In the genomic region with DNA sequence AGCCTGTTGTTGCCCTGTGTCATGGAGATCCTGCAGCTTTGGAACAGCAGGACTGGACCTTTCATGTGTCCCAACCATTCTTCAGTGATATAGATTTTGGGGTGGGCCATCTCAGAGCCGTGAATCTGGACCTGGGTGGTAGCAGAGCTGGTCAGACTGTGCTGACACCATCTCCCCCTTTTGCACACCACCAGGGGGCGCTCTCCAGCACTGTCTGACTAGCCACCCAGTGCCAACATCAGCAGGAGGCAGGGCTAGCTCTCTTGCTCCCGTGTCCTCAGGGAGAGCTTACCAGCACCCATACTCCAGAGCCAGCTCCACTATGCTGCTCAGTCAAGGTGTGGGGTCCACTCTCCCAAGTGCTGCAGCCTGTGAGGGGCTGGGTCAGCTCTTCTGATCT, we compare ENCODE assay signal across 16 mouse cellular contexts.
DNase-seq lines count a peak whose midpoint lies in the region; ATAC-seq and TF ChIP-seq lines count a peak whose summit lies in the region.
"Had no signal": no experiment of that assay in that cellular context is flagged by ENCODE, and none has a peak within 500 bp of the region (broad histone marks: within the 10 kb centered on the region; RNA-seq: fewer than 3 reads in every experiment).

No protein-coding gene starts in this region.

- H3K4me1 ChIP-seq in forebrain, postnatal 0 days (ENCODE audit: insufficient read depth), result no peaks in the 10 kb centered on the region
- no peaks in the 10 kb centered on the region for H3K4me1 ChIP-seq in forebrain, embryonic 16.5 days (replicated peaks; ENCODE audit: control insufficient read depth, insufficient read depth, low read length)
- H3K4me1 ChIP-seq in midbrain, postnatal 0 days (ENCODE audit: insufficient read depth, low read length), result no peaks in the 10 kb centered on the region
- no peaks in the 10 kb centered on the region for H3K4me1 ChIP-seq in midbrain, embryonic 16.5 days (ENCODE audit: control insufficient read depth, insufficient read depth, low read length)
- H3K4me1 ChIP-seq in olfactory bulb, adult 2 months (ENCODE audit: control insufficient read depth, insufficient read depth, low read length), result no peaks in the 10 kb centered on the region
- H3K4me1 ChIP-seq: forebrain, embryonic 12.5 days; heart, embryonic 13.5 days; kidney, embryonic 15.5 days; limb, embryonic 10.5 days had no signal

- H3K4me2 ChIP-seq in forebrain, postnatal 0 days (ENCODE audit: low read depth), result no peak overlapping the region
- H3K4me2 ChIP-seq in forebrain, embryonic 16.5 days (ENCODE audit: low read length), result no peak overlapping the region
- no peak overlapping the region for H3K4me2 ChIP-seq in midbrain, postnatal 0 days (ENCODE audit: low read depth, low read length, poor library complexity, severe bottlenecking)
- no peak overlapping the region for H3K4me2 ChIP-seq in midbrain, embryonic 16.5 days (ENCODE audit: low read length)
- H3K4me2 ChIP-seq: forebrain, embryonic 12.5 days; heart, embryonic 13.5 days; kidney, embryonic 15.5 days had no signal

- H3K9ac ChIP-seq in forebrain, postnatal 0 days, result no peak overlapping the region
- H3K9ac ChIP-seq in forebrain, embryonic 16.5 days (replicated peaks; ENCODE audit: low read depth, low read length), result no peak overlapping the region
- H3K9ac ChIP-seq in midbrain, postnatal 0 days (replicated peaks; ENCODE audit: low read length, poor library complexity, severe bottlenecking), result no peak overlapping the region
- no peak overlapping the region for H3K9ac ChIP-seq in midbrain, embryonic 16.5 days (ENCODE audit: low read depth, low read length)
- H3K9ac ChIP-seq: forebrain, embryonic 12.5 days; heart, embryonic 13.5 days; kidney, embryonic 15.5 days had no signal

- DNase-seq in forebrain, postnatal 0 days, result no peak
- no peak for DNase-seq in left cerebral cortex, adult 2 months (ENCODE audit: extremely low spot score in 1 of 2, low spot score in 2 of 2)
- DNase-seq in left cerebral cortex, adult 11 months (ENCODE audit: low spot score), result no peak
- no peak for DNase-seq in midbrain, postnatal 0 days (ENCODE audit: low spot score)
- no peak for DNase-seq in spleen, adult 12 weeks (ENCODE audit: low spot score)
- DNase-seq: embryo, embryonic 11 days; heart, postnatal 36 days had no signal

- ATAC-seq in forebrain, postnatal 0 days, result no peak
- ATAC-seq in forebrain, embryonic 16.5 days, result no peak
- no peak for ATAC-seq in midbrain, postnatal 0 days (ENCODE audit: low FRiP score)
- ATAC-seq in midbrain, embryonic 16.5 days, result no peak
- ATAC-seq: inflammation-experienced regulatory T-cells, adult 6 months had no signal

- 90% methylated on average over 3 of the region's 3 CpGs for WGBS in forebrain, postnatal 0 days
- 77% methylated on average over 3 of the region's 3 CpGs for WGBS in forebrain, embryonic 16.5 days
- 89% methylated on average over 3 of the region's 3 CpGs for WGBS in midbrain, postnatal 0 days
- WGBS in midbrain, embryonic 16.5 days, result 74% methylated on average over 3 of the region's 3 CpGs
- 86% methylated on average over 3 of the region's 3 CpGs for WGBS in olfactory bulb, adult 2 months

- H3K36me3 ChIP-seq in forebrain, postnatal 0 days (ENCODE audit: insufficient read depth), result no peaks in the 10 kb centered on the region
- H3K36me3 ChIP-seq in forebrain, embryonic 16.5 days (ENCODE audit: control insufficient read depth, insufficient read depth), result no peaks in the 10 kb centered on the region
- no peaks in the 10 kb centered on the region for H3K36me3 ChIP-seq in midbrain, postnatal 0 days (ENCODE audit: insufficient read depth, low read length)
- no peaks in the 10 kb centered on the region for H3K36me3 ChIP-seq in midbrain, embryonic 16.5 days (ENCODE audit: control insufficient read depth, insufficient read depth, low read length)
- H3K36me3 ChIP-seq: forebrain, embryonic 12.5 days; G1E; heart, embryonic 13.5 days; kidney, embryonic 15.5 days; limb, embryonic 10.5 days had no signal

- H3K27me3 ChIP-seq in forebrain, postnatal 0 days (ENCODE audit: insufficient read depth, low read length), result no peaks in the 10 kb centered on the region
- H3K27me3 ChIP-seq in forebrain, embryonic 16.5 days (replicated peaks; ENCODE audit: control insufficient read depth, insufficient read depth, low read length), result no peaks in the 10 kb centered on the region
- H3K27me3 ChIP-seq in midbrain, postnatal 0 days (ENCODE audit: insufficient read depth, low read length), result no peaks in the 10 kb centered on the region
- H3K27me3 ChIP-seq in midbrain, embryonic 16.5 days (ENCODE audit: control insufficient read depth, insufficient read depth, low read depth, low read length), result no peaks in the 10 kb centered on the region
- H3K27me3 ChIP-seq: forebrain, embryonic 12.5 days; heart, embryonic 13.5 days; kidney, embryonic 15.5 days had no signal

- intact Hi-C loops in left cerebral cortex, adult 2 months (cut with DNase I), result no loop called here

- no peaks in the 10 kb centered on the region for H3K9me3 ChIP-seq in forebrain, postnatal 0 days (ENCODE audit: low read length)
- no peaks in the 10 kb centered on the region for H3K9me3 ChIP-seq in forebrain, embryonic 16.5 days (ENCODE audit: control insufficient read depth, low read length)
- no peaks in the 10 kb centered on the region for H3K9me3 ChIP-seq in midbrain, postnatal 0 days (ENCODE audit: low read length)
- no peaks in the 10 kb centered on the region; the same call in 1 of the 2 replicates for H3K9me3 ChIP-seq in midbrain, embryonic 16.5 days (replicated peaks; ENCODE audit: control insufficient read depth, low read length, poor library complexity, severe bottlenecking)
- H3K9me3 ChIP-seq: forebrain, embryonic 12.5 days; heart, embryonic 13.5 days; kidney, embryonic 15.5 days; limb, embryonic 10.5 days had no signal

- 0 out of 2 replicates have a peak, but pooled peaks have one; percentile 18 for TF ChIP-seq CTCF in forebrain, postnatal 0 days (IDR thresholded peaks at IDR 0.05; ENCODE audit: low read depth)
- peak; percentile 13 for TF ChIP-seq CTCF in left cerebral cortex, adult 2 months (IDR thresholded peaks at IDR 0.05)
- TF ChIP-seq CTCF in midbrain, postnatal 0 days (IDR thresholded peaks at IDR 0.05), result peak; percentile 15; the same call in 1 of the 2 replicates
- TF ChIP-seq CTCF in olfactory bulb, adult 2 months (IDR thresholded peaks at IDR 0.05; ENCODE audit: insufficient read depth, low read depth, low read length), result peak; percentile 45; the same call in 1 of the 2 replicates

- no peak overlapping the region for H3K4me3 ChIP-seq in forebrain, postnatal 0 days (ENCODE audit: low read depth, low read length)
- no peak overlapping the region for H3K4me3 ChIP-seq in forebrain, embryonic 16.5 days (replicated peaks; ENCODE audit: low read length)
- H3K4me3 ChIP-seq in left cerebral cortex, adult 2 months, result no peak overlapping the region
- no peak overlapping the region for H3K4me3 ChIP-seq in midbrain, postnatal 0 days (ENCODE audit: low read depth, low read length)
- H3K4me3 ChIP-seq in midbrain, embryonic 16.5 days (ENCODE audit: low read depth, low read length), result no peak overlapping the region
- no peak overlapping the region for H3K4me3 ChIP-seq in olfactory bulb, adult 2 months (ENCODE audit: insufficient read depth, low read depth, low read length)
- H3K4me3 ChIP-seq: forebrain, embryonic 12.5 days; heart, embryonic 13.5 days; kidney, embryonic 15.5 days; limb, embryonic 10.5 days had no signal

- H3K27ac ChIP-seq in forebrain, postnatal 0 days (ENCODE audit: low read depth, low read length), result no peak overlapping the region
- H3K27ac ChIP-seq in forebrain, embryonic 16.5 days (ENCODE audit: low read length), result no peak overlapping the region
- no peak overlapping the region for H3K27ac ChIP-seq in left cerebral cortex, adult 2 months
- no peak overlapping the region for H3K27ac ChIP-seq in midbrain, postnatal 0 days (ENCODE audit: low read depth, low read length)
- no peak overlapping the region for H3K27ac ChIP-seq in midbrain, embryonic 16.5 days (ENCODE audit: low read length)
- no peak overlapping the region for H3K27ac ChIP-seq in olfactory bulb, adult 2 months (ENCODE audit: insufficient read depth, low read depth, low read length)
- H3K27ac ChIP-seq: forebrain, embryonic 12.5 days; heart, embryonic 13.5 days; kidney, embryonic 15.5 days; limb, embryonic 10.5 days had no signal

- no peak for TF ChIP-seq POLR2A in olfactory bulb, adult 2 months (IDR thresholded peaks at IDR 0.05; ENCODE audit: insufficient read depth, low read depth, low read length)
